Mouse (Mus musculus) intestine, embryonic 16.5 days (tissue): ENCODE data around the gene Gm18596. TPM values are rescaled to one million over a fixed set of nuclear protein-coding genes. Genes with fewer than 3 reads are reported as not detected.

Experiments used
- polyA plus RNA-seq: library from polyadenylated mRNA; unstranded; fragments of >200 nt; fragmentation: Nextera tagmentation; extraction: Ambion mirVana; gene quantifications from 2 replicates; pipeline ENCODE4 v1.2.1, GENCODE M21; 2015

Gene Gm18596
- polyA plus RNA-seq, 1 experiment from 2014 or later, result not detected

Other genes with a start within 250 kb of the Gm18596 start
- 39.0 and 43.8 TPM in 2 replicates for gene Fam207a, start 226.9 kb downstream of the Gm18596 start, polyA plus RNA-seq
- gene Itgb2, start 212.4 kb downstream of the Gm18596 start, polyA plus RNA-seq, result 3.8 and 3.9 TPM in 2 replicates
- 177 and 181 TPM in 2 replicates for gene Pttg1ip, start 160.9 kb downstream of the Gm18596 start, polyA plus RNA-seq
- gene Sumo3, start 136.5 kb downstream of the Gm18596 start, polyA plus RNA-seq, result 330 and 356 TPM in 2 replicates
- gene Gm49325, start 136.4 kb downstream of the Gm18596 start, polyA plus RNA-seq, result 1.9 TPM in 1 of 2 replicates, not detected in the other
- 61.5 and 68.6 TPM in 2 replicates for gene Ube2g2, start 120.4 kb downstream of the Gm18596 start, polyA plus RNA-seq
- 0.48 and 0.51 TPM in 2 replicates for gene Tspear, start 56.1 kb downstream of the Gm18596 start, polyA plus RNA-seq
- not detected in 2 replicates for gene Gm19402, start 51.9 kb downstream of the Gm18596 start, polyA plus RNA-seq
- not detected in 2 replicates for gene Gm9508, start 45.4 kb downstream of the Gm18596 start, polyA plus RNA-seq
- not detected in 2 replicates for gene Gm10272, start 36.0 kb downstream of the Gm18596 start, polyA plus RNA-seq
- gene Gm10024, start 31.2 kb downstream of the Gm18596 start, polyA plus RNA-seq, result not detected in 2 replicates
- gene Gm10142, start 26.8 kb downstream of the Gm18596 start, polyA plus RNA-seq, result not detected in 2 replicates
- gene Krtap12-1, start 22.0 kb downstream of the Gm18596 start, polyA plus RNA-seq, result not detected in 2 replicates
- not detected in 2 replicates for gene Gm10100, start 16.2 kb downstream of the Gm18596 start, polyA plus RNA-seq
- not detected in 2 replicates for gene Gm9736, start 8.7 kb upstream of the Gm18596 start, polyA plus RNA-seq
- gene Gm3233, start 17.0 kb upstream of the Gm18596 start, polyA plus RNA-seq, result not detected in 2 replicates
- not detected in 2 replicates for gene Gm3238, start 28.7 kb upstream of the Gm18596 start, polyA plus RNA-seq
- gene Gm7138, start 34.3 kb upstream of the Gm18596 start, polyA plus RNA-seq, result not detected in 2 replicates
- not detected in 2 replicates for gene Gm3250, start 39.9 kb upstream of the Gm18596 start, polyA plus RNA-seq
- not detected in 2 replicates for gene Gm7137, start 45.6 kb upstream of the Gm18596 start, polyA plus RNA-seq
- not detected in 2 replicates for gene Gm9639, start 52.4 kb upstream of the Gm18596 start, polyA plus RNA-seq
- not detected in 2 replicates for gene Gm19668, start 56.5 kb upstream of the Gm18596 start, polyA plus RNA-seq
- not detected in 2 replicates for gene Gm9507, start 69.2 kb upstream of the Gm18596 start, polyA plus RNA-seq
- not detected in 2 replicates for gene Gm2696, start 72.0 kb upstream of the Gm18596 start, polyA plus RNA-seq
- gene Krtap10-4, start 84.5 kb upstream of the Gm18596 start, polyA plus RNA-seq, result not detected in 2 replicates
- not detected in 2 replicates for gene Krtap10-10, start 93.3 kb upstream of the Gm18596 start, polyA plus RNA-seq
- gene Gm36176, start 104.2 kb upstream of the Gm18596 start, polyA plus RNA-seq, result not detected in 2 replicates
- not detected in 2 replicates for gene Gm10318, start 110.2 kb upstream of the Gm18596 start, polyA plus RNA-seq
- gene Gm3285, start 119.3 kb upstream of the Gm18596 start, polyA plus RNA-seq, result not detected in 2 replicates
- gene Lrrc3, start 159.9 kb upstream of the Gm18596 start, polyA plus RNA-seq, result 3.3 TPM in 2 replicates
- 0.91 and 0.92 TPM in 2 replicates for gene Trpm2, start 227.9 kb upstream of the Gm18596 start, polyA plus RNA-seq
- 16.0 and 17.5 TPM in 2 replicates for gene 1810043G02Rik, start 235.9 kb upstream of the Gm18596 start, polyA plus RNA-seq